Mouse (Mus musculus): ENCODE measurements around the gene Rreb1.
"Not testable (repeated sequence)": the region's sequence is repeated elsewhere in the genome, so short reads cannot be mapped to it uniquely, and the experiment has no call there.

The Rreb1 gene

DNA sequence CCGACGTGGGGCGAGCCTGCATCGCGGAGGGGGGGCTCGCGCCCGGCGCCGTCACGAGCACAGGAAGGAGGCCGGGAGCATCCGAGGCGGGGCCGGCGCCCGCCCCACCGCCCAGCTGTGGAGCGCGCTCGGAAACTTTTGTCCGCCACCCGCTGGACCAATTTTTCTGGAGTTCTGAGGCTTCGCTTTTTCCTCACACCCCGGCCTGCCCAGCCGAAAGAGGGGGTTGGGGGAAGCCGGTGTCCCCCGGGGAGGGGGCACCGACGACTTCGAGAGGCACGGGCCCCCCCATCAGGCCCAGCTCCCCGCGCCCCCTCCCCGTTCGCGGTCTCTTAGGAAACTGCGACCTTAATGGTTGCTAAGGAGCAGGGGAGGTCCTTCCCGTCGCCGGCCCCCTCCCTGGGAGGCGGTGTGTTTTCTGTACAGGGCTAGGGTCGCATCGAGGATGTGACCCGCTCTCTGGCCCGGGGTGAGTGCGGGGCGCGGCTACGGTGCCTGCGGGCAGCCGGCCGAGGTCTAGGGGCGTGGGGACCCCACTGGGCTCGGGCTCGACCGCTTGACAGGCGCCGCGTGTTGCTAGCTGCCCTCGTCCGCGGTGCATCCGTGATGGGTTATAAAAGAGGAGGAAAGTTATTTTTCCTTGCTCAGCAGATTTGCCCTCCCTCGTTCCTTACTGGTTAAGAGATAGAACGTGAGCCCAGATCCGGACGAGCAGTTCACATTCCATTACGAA lies 49.2 kb downstream of the Rreb1 start:
- DNase-seq (ENCODE audit: low read depth), result peak; percentile 71

DNA sequence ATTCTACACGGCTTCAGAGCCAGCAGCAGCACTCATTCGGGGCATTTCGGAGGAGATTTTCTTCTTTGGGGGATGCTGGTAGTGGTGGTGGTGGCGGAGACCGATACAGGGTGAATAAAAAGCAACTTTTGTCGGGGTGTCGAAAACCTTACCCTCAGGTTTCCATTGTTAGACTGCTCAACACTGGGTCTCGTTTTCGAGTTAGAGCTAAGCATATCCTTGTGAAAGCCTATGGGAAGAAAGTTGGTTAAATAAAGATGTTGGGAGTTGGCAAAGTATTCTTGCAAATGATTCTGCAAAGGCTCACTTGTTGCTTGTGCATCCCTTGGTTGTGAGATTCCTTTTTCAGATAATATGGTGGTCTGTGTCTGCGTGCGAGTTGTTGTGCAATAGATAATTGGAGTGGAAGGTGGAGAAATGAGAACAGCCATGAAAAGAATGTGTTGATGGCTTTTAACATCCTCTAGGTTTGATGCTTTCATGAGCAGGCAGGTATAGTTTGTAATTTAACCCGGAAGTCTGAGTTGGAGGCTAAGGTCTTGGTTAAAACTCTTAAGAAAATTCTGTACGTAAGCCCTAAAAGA lies 49.9 kb downstream of the Rreb1 start:
- DNase-seq (ENCODE audit: low read depth), result peak; percentile 30

DNA sequence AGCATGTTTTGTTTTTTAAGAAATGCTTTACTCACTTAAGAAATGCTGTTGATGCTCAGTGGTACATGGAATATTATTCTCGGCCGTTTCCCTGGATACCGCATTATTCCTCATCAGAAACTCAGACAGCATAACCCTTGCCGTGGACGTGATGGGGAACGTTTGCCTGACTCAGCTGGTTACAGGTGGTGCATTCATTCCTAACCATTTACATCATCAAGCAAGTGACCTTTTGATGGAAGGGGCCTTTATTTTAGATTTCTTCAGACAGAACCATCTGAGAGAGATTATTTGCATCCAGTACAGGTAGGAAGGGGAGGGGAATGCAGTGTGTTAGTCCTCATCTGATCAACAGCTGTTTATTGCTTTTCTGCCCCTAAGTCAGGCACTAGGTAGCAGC lies 50.7 kb downstream of the Rreb1 start:
- no peak for DNase-seq (ENCODE audit: low read depth)

DNA sequence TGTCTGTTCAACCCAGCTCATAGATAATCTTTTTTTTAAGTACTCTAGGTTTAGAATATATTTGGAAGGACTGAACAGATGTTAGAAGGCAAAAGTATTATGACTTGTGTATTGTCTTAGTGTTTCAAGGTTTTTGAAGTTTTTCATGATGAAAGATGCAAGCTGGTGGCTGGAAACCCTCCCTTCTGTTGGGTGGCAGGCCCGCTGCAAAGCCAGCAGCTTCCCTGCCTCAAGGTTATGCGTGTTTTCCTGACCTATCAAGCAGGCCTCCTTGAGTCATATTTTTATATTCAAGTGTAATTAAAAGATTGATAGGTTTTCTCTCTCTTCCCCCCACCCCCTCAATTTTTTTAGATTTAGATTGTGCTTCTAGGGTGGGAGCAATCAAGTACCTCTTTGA lies 52.1 kb downstream of the Rreb1 start:
- no peak for DNase-seq (ENCODE audit: low read depth)

DNA sequence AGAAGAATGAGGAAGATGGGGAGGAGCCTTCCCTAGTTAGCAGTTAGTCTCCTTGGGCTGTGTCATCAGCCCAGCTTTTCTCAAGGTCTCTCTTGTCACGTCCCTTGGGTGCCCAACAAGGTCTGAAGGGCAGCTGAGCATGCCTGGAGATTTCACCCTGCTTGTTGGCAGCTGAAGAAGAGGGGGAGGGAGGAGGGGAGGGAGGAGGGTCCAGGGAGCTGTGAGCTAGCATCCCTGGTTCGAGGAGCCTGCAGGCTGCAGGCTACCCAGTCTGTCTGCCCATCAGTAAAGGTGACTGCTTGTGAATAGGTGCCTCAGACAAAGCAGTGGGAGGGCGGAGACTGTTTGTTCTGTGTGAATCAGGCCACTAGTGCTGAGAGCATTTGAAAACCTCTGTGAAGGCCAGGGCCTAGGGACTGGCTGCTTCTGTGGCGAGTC lies 52.7 kb downstream of the Rreb1 start:
- no peak for DNase-seq (ENCODE audit: low read depth)

DNA sequence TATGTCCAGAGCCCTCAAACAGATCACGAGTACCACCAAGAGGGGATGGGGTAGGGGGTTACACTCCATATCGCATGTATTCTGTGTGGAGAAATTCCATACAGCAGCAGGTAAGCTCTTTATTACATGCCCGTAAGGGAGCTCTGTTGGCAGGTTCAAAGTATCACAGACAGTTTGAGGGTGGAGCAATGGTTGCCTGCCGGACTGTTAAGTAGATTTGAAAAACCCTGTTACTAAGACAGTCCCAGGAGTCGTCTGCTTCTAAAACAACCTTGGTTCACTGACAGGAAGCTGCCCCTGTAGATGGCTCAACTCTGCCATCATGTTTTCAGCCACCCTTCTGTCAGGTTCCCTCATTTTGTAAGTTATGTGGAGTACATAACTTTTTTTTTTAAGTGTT lies 54.3 kb downstream of the Rreb1 start:
- no peak for DNase-seq (ENCODE audit: low read depth)

DNA sequence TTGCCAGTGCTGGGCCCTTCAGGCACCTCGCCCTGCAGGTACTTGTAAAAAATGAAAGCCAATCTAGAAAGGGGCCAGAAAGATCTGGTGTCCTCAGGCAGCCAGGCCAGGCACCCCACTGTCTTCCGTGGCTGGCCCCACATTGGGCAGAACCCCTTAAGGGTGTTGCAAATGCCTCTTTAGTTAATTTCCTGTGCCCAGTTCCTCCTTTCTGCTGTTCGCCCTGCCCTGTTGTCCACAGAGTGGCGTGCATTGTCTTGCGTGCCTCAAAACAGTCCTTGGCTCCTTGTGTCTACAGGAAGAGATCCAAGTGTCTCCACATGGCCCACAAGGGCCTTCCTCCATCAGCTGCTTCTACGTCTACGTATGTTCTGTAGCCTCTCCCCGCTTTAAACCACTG lies 55.3 kb downstream of the Rreb1 start:
- DNase-seq (ENCODE audit: low read depth), result no peak

DNA sequence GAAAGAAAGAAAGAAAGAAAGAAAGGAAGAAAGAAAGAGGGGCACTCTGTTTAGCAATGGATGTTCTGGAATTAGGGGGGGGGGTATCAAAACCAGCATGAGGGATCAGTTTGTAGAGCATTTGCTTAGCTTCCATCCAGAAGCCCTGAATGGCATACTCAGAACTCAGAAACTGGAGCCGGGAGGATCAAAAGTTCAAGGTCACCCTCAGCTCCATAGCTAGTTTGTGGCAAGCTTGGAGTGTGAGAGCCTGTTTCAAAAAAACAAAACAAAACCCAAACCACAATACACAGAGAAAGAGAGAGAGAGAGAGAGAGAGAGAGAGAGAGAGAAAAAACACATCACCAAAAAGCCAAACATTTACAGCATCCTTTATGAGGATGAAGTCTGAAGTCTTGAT lies 57.1 kb downstream of the Rreb1 start:
- no peak for DNase-seq (ENCODE audit: low read depth)

DNA sequence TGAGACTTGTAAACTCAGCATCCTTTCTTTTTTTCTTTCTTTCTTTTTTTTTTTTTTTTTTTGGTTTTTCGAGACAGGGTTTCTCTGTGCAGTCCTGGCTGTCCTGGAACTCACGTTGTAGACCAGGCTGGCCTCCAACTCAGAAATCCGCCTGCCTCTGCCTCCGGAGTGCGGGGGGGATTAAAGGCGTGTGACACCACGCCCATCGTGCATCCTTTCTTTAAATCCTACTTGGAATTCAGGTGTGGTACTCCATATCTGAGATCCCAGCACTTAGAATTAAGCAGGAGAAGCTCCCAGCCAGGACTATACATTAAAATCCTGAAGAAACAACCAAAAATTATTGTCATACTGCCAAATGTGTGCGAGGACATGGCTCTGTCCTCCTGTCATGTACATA lies 57.6 kb downstream of the Rreb1 start:
- DNase-seq (ENCODE audit: low read depth), result not testable (repeated sequence)

DNA sequence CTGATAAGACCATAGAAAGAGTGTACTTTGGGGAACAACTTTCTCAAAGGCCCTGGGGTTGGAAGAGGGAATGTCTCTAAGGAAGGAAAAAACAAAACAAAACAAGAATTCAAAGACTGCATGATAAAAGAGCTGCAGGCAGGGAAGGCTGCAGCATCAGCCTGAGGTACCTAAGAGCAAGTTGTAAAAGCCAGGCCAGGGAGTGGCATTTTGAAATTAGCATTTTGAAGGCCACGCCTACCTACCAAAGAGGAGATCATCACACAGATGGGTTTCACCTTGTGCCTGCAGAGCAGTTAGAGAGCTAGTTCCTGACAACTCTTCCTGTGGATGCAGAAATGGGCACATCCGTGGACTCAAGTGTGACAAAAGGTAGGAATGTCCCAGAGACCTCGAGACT lies 59.2 kb downstream of the Rreb1 start:
- no peak for DNase-seq (ENCODE audit: low read depth)

DNA sequence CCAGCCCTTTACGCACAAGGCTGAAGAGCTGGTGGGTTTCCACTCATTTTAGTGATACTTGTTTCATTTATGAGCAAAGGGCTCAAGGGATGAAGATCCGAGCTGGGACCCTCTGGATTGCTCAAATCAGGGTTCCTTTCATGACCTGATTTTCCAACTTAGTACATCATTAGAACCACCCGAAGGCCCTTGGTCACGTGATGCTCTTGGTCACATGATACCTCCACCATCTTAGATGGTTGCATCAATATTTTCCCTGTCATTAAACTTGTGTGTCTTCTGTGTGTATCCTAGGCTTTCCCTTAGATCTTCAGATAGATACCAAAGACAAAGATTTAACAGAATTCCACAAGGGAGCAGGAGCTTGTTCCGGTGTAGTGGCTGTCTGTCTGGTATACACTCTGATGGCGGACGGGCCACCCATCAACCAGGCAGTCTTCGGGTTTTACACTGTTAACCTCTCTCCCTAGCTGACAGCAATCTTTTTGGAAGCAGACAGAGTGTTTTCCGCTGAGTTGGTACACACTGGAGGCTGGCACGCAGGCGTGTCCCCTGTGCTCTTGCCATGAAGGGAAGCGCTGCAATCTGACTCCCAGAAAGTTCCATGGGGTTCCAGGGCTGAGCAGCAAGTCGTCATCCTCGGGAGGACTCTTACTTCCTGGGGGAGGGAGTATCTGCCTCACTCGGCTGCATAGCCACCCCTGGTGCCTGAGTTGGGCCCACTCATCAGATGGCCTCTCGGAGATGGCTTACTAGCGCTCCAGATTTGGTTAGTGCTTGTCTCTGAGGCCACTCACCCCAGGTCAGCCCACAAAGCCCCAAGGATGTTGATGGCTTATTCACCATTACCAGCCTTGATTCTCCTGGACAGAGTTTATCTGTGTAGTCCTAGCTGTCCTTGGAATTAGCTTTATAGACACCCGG lies 60.3 kb downstream of the Rreb1 start:
- no peak for DNase-seq (ENCODE audit: low read depth)

DNA sequence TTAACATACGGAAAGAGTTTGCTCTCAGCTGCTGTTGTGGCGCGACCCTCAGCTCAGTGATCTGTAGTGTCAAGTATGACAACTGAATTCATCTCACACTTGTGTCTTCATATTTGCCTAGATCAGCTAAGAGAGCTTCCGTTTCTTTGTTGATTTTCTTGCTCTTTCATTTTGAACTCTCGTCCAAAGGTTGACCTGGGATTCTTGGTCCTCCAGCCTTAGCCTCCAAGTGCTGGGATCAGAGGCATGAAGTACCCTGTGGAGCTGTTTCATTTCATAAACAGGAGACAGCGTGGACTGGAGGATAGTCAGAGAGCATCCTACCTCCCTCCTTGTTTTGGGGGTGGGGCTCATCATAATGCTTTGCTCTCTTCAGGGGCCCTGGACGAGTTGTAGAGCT lies 65.0 kb downstream of the Rreb1 start:
- no peak for DNase-seq (ENCODE audit: low read depth)

DNA sequence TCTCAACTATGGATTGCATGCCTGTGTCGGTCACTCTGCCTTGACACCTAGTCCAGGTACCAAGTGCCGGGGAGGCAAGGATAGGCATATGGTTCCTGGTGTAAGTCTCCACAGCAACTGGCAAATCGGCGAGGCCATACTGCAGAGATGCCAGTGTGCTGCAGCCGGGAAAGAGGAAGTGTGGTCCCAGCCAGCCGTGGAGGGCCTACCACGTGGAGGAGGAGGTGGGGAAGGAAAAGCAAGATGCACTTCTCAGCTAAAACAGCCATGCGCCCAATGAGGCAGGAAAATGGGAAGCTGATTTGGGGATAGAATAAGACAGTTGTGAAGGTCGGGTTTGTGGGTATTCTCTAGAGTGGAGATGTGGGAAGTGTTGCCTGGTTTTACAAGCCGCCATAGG lies 65.6 kb downstream of the Rreb1 start:
- DNase-seq (ENCODE audit: low read depth), result no peak

DNA sequence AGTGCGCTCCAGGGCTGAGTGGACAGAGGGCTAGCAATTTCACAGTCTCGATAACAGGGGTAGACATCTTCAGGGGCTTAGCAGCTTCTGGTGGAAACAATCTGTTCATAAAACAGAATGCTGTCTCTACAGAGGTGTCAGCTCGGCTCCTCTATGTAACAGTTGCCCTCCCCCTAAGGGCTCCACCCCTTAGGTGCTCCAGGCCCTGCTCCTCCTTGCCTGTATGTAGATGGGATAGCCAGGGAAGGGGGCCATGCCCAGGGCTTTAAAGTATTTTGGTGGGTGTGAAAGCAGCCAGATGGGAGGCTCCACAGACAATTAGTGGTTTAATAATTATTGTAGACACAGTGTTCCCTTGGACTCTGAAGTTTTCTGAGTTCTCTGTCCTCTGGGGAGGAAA lies 67.0 kb downstream of the Rreb1 start:
- DNase-seq (ENCODE audit: low read depth), result no peak

DNA sequence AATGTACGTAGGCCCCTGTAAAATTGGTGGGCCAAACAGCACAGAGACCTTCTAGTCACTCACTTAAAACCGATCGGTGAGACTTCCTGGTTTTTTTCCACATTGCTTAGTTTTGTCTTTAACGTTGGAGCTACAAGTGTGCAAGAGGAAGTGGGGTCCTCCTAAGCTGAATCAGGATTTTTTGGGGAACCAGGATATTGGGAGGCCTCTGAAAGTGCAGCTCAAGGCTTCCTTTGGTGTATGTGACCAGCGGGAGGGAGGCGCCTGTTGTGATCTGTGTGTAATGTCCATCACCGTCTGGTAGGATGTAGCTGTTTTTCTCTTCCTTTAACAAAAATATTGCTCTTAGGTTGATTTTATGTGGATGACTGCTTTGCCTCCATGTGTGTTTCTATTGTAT lies 67.4 kb downstream of the Rreb1 start:
- no peak for DNase-seq (ENCODE audit: low read depth)

DNA sequence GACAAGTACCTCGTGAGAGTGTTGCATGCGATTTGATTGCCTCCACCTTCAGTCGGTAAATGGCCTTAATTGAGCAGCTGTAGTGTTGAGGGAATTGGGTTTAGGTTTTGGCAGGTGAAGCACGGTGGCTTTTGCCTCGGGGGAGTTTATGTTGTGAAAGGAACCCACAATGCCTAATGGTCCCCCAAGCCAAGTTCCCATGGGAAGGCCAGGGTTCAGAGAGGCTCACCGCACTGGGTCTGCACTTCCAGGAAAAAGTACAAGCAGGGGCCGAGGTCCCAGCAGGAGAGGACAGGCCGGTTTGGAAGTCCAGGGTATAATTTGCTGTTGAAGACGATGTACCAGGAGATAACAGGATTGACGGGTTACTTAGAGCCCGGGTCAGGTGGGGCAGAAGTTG lies 68.3 kb downstream of the Rreb1 start:
- DNase-seq (ENCODE audit: low read depth), result no peak

DNA sequence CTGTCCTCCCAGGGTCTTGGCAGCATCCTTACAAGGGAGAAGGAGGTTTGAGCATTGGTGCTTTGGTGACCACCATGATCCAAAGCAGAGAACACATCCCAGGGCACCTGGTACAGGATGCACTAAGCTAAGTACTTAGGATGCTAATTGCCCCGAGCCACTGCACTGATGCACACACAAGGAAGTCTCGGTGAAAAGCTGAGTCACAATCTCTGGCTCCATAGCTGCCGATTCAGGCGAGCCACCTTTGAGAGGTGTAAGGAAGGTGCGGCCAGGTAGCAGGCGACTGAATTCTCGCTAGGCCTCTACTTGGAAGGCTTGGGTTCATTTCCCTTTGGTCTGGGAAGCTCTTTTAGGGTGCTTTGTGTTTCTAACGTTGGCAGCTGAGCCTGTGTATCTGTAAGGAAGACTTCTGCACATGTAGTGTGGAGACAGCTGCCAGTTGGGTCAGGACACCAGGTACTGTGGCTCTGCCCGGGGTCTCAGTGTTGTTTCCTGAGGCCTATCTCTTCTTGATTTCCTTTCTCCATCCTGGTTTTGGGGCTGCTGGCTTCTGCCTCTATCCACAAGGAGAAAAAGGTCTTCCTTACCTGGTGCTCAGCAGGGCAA lies 68.9 kb downstream of the Rreb1 start:
- DNase-seq (ENCODE audit: low read depth), result no peak

DNA sequence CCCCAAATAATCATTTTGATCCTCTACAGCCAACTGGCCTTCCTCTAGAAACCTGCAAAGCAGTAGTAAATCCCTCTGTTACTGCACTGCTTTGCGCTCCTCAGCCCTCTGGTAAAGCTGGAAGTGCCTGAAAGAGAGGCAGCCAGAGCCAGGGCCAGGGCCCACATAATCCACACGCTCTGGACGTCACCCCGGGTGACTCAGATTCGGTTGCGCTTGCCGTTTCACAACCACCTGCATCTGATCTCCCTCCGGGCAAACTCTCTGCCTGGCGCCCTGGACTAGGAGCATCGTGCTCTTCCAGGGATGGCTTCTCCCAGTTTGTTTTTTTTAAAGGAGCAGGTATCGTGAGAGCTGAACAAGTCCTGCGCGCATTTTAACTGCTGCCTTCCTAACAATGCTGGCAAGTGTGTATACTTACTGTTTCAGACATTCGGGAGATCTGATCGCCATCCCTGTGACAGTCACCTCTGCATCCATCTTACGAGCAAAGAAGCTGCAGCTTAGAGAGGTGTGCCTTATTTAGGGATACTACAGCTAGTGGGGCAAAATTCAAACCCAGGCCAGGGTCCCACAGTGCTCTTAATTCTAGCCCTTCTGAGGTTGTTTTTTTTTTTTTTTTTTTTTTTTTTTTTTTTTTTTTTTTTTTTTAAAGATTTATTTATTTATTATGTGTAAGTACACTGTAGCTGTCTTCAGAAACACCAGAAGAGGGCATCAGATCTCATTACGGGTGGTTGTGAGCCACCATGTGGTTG lies 69.6 kb downstream of the Rreb1 start:
- DNase-seq (ENCODE audit: low read depth), result no peak

DNA sequence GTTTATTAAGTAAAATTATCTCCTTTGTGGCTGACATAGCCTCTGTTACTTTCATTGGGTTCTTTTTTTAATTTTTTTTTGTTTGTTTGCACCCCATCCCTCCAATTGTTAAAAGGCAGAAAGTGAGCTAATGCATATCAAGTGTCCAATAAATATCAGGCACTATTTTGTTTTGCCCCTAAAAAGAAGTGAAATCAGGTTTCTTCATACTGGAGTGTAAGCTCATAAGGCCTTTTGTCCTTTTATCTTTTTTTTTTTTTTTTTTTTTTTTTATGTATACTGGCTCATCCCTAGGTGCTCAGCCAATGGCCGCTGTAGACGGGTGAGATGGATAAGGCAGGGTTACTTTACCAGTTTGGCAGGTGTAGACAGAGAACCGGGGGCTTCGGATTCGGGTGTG lies 70.2 kb downstream of the Rreb1 start:
- DNase-seq (ENCODE audit: low read depth), result no peak

DNA sequence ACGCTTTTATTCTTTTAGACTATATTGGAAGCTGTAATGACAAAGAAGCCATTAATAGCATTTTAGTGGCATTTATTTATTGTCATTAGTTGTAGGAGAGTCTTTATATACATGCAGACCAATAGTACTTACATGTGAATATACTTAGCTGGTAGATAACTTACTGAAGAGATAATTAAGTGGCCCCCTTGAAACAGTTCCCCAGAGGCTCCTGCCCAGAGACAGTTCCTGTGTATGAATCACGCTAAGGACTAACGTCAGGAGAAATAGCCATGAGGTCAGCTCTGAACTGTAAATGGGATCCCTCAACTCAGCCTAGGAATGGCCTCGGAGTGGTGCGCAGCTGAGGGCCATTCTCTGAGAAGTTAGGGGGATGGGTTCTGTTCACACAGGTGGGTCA lies 73.4 kb downstream of the Rreb1 start:
- no peak for DNase-seq (ENCODE audit: low read depth)

DNA sequence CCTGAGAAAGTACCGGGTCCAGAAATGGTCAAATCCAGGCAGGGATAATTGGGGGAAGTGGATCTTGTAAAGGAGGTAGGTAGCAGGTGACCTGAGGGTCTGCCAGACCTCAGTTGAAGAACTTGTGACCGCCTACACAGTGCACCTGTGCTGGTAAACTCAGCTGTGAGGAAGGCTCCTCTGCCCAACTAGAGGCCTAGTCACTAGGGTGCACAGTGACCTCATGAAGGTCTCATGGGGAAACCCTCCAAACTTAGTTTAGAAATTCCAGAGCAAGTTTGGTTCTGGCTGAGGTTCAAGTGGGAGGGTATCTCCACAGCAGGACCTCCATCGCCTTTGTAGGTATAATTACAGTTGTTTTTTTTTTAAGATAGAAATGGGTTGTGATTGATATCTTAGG lies 74.7 kb downstream of the Rreb1 start:
- DNase-seq (ENCODE audit: low read depth), result no peak

DNA sequence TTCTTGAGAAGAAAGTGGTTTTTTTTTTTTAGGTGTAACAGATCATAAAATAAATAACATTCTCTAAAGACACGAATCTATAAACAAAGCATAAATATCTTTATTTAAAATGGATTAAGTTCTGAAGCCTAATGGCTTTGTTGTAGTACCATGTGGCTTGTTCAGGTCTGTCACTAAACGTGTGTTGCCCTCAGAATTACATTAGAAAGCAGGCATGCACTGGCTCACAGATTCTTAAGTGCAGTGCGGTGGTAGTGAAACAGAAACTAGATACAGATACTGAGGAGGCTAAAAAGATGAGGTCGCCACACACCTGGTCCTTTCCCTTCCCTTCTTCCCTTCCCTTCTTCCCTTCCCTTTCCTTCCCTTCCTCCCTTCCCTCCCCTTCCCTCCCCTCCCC lies 75.2 kb downstream of the Rreb1 start:
- DNase-seq (ENCODE audit: low read depth), result peak; percentile 74
